ENCODE assay signal across 25 mouse cellular contexts in genomic region chr8:60661191-60661590, GRCm38 (mm10).
"Had no signal": no experiment of that assay in that cellular context is flagged by ENCODE, and none has a peak within 500 bp of the region (broad histone marks: within the 10 kb centered on the region; RNA-seq: fewer than 3 reads in every experiment).

No protein-coding gene starts in this region.

- H3K27me3 ChIP-seq: heart, embryonic 13.5 days; heart, embryonic 15.5 days; hindbrain, embryonic 13.5 days; hindbrain, embryonic 15.5 days; kidney, embryonic 15.5 days; limb, embryonic 13.5 days had no signal

- H3K9me3 ChIP-seq: heart, embryonic 13.5 days; heart, embryonic 15.5 days; hindbrain, embryonic 13.5 days; hindbrain, embryonic 15.5 days; kidney, embryonic 15.5 days; limb, embryonic 13.5 days had no signal

- H3K9ac ChIP-seq: forebrain, postnatal 0 days; heart, embryonic 13.5 days; heart, embryonic 15.5 days; hindbrain, embryonic 13.5 days; hindbrain, embryonic 15.5 days; kidney, embryonic 15.5 days; limb, embryonic 13.5 days had no signal

- H3K27ac ChIP-seq: heart, adult 2 months; heart, embryonic 13.5 days; heart, embryonic 15.5 days; hindbrain, embryonic 13.5 days; hindbrain, embryonic 15.5 days; hindbrain, postnatal 0 days; kidney, postnatal 0 days; limb, embryonic 13.5 days had no signal

- DNase-seq: forebrain, postnatal 0 days; gastrocnemius, postnatal 14 days; gastrocnemius, postnatal 36 days; heart, adult 11 months; heart, adult 2 months; heart, postnatal 14 days; heart, postnatal 36 days; kidney, adult 11 months; kidney, adult 2 months; kidney, adult 9 months; kidney, postnatal 14 days; kidney, postnatal 36 days; layer of hippocampus, adult 9-11 months; layer of hippocampus, postnatal 36 days; left cerebral cortex, postnatal 4 days had no signal

- H3K4me3 ChIP-seq: heart, adult 2 months; heart, embryonic 13.5 days; heart, embryonic 15.5 days; hindbrain, embryonic 13.5 days; hindbrain, embryonic 15.5 days; kidney, embryonic 15.5 days; limb, embryonic 13.5 days had no signal

- H3K4me1 ChIP-seq: heart, embryonic 13.5 days; heart, embryonic 15.5 days; hindbrain, embryonic 15.5 days; limb, embryonic 13.5 days had no signal

- H3K4me2 ChIP-seq: heart, embryonic 11.5 days; heart, embryonic 13.5 days; heart, embryonic 15.5 days; hindbrain, embryonic 13.5 days; hindbrain, embryonic 15.5 days; kidney, embryonic 15.5 days; limb, embryonic 13.5 days had no signal

- H3K36me3 ChIP-seq: heart, embryonic 13.5 days; heart, embryonic 15.5 days; hindbrain, embryonic 13.5 days; hindbrain, embryonic 15.5 days; limb, embryonic 13.5 days had no signal

- ATAC-seq: forebrain, postnatal 0 days; hindbrain, postnatal 0 days; intestine, embryonic 16.5 days had no signal
